Mouse (Mus musculus): Measurements from ENCODE around the gene C2cd2. TPM values are rescaled to one million over a fixed set of nuclear protein-coding genes. Genes with fewer than 3 reads are reported as not detected.

Gene C2cd2
- polyA plus RNA-seq, 1 experiment = not detected

- Histone ChIP-seq H3K4me1 (ENCODE audit: control insufficient read depth, insufficient read depth, low read length) (no peaks in the 10 kb centered on the region), H3K27ac (ENCODE audit: insufficient read depth, low read depth, low read length) (no peak overlapping the region), H3K4me3 (ENCODE audit: insufficient read depth, low read depth, low read length) (no peak overlapping the region)
- WGBS = 92% methylated on average over 1 of the region's 1 CpGs
- TF ChIP-seq POLR2A (IDR thresholded peaks at IDR 0.05; ENCODE audit: insufficient read depth, low read depth, low read length) = no peak
- no peak for TF ChIP-seq CTCF (IDR thresholded peaks at IDR 0.05; ENCODE audit: insufficient read depth, low read depth, low read length)
Measured at GRCm38 (mm10) chr16:97909356-97909755, 53.0 kb downstream of the C2cd2 start.

GRCm38 (mm10) chr16:97907496-97907895, 54.9 kb downstream of the C2cd2 start:
- Histone ChIP-seq H3K27ac (ENCODE audit: insufficient read depth, low read depth, low read length) (no peak overlapping the region), H3K4me1 (ENCODE audit: control insufficient read depth, insufficient read depth, low read length) (no peaks in the 10 kb centered on the region), H3K4me3 (ENCODE audit: insufficient read depth, low read depth, low read length) (no peak overlapping the region)
- TF ChIP-seq POLR2A (IDR thresholded peaks at IDR 0.05; ENCODE audit: insufficient read depth, low read depth, low read length) (no peak), CTCF (IDR thresholded peaks at IDR 0.05; ENCODE audit: insufficient read depth, low read depth, low read length) (no peak)
- WGBS = 88% methylated on average over 6 of the region's 6 CpGs

- Histone ChIP-seq H3K27ac (ENCODE audit: insufficient read depth, low read depth, low read length) (no peak overlapping the region), H3K4me3 (ENCODE audit: insufficient read depth, low read depth, low read length) (no peak overlapping the region), H3K4me1 (ENCODE audit: control insufficient read depth, insufficient read depth, low read length) (no peaks in the 10 kb centered on the region)
- TF ChIP-seq POLR2A (IDR thresholded peaks at IDR 0.05; ENCODE audit: insufficient read depth, low read depth, low read length) (no peak), CTCF (IDR thresholded peaks at IDR 0.05; ENCODE audit: insufficient read depth, low read depth, low read length) (no peak)
Measured at GRCm38 (mm10) chr16:97906337-97906736, 56.1 kb downstream of the C2cd2 start.

- no peak for TF ChIP-seq POLR2A (IDR thresholded peaks at IDR 0.05; ENCODE audit: insufficient read depth, low read depth, low read length)
- TF ChIP-seq CTCF (IDR thresholded peaks at IDR 0.05; ENCODE audit: insufficient read depth, low read depth, low read length) = no peak
- no peak overlapping the region for H3K4me3 ChIP-seq (ENCODE audit: insufficient read depth, low read depth, low read length)
- no peak overlapping the region for H3K27ac ChIP-seq (ENCODE audit: insufficient read depth, low read depth, low read length)
- WGBS = 71% methylated on average over 2 of the region's 2 CpGs
- H3K4me1 ChIP-seq (ENCODE audit: control insufficient read depth, insufficient read depth, low read length) = no peaks in the 10 kb centered on the region
Measured at GRCm38 (mm10) chr16:97905449-97905991, 56.9 kb downstream of the C2cd2 start.

GRCm38 (mm10) chr16:97904035-97904434, 58.4 kb downstream of the C2cd2 start:
- WGBS = 82% methylated on average over 3 of the region's 3 CpGs
- Histone ChIP-seq H3K4me3 (ENCODE audit: insufficient read depth, low read depth, low read length) (no peak overlapping the region), H3K27ac (ENCODE audit: insufficient read depth, low read depth, low read length) (no peak overlapping the region), H3K4me1 (ENCODE audit: control insufficient read depth, insufficient read depth, low read length) (no peaks in the 10 kb centered on the region)
- TF ChIP-seq POLR2A (IDR thresholded peaks at IDR 0.05; ENCODE audit: insufficient read depth, low read depth, low read length) (no peak), CTCF (IDR thresholded peaks at IDR 0.05; ENCODE audit: insufficient read depth, low read depth, low read length) (no peak)

GRCm38 (mm10) chr16:97897346-97898024, 64.9 kb downstream of the C2cd2 start:
- H3K4me1 ChIP-seq (ENCODE audit: control insufficient read depth, insufficient read depth, low read length) = no peaks in the 10 kb centered on the region
- no peak overlapping the region for H3K27ac ChIP-seq (ENCODE audit: insufficient read depth, low read depth, low read length)
- 41% methylated on average over 5 of the region's 5 CpGs for WGBS
- no peak overlapping the region for H3K4me3 ChIP-seq (ENCODE audit: insufficient read depth, low read depth, low read length)
- TF ChIP-seq POLR2A (IDR thresholded peaks at IDR 0.05; ENCODE audit: insufficient read depth, low read depth, low read length) = no peak
- TF ChIP-seq CTCF (IDR thresholded peaks at IDR 0.05; ENCODE audit: insufficient read depth, low read depth, low read length) = no peak

GRCm38 (mm10) chr16:97887762-97888161, 74.6 kb downstream of the C2cd2 start:
- H3K4me1 ChIP-seq (ENCODE audit: control insufficient read depth, insufficient read depth, low read length) = no peaks in the 10 kb centered on the region
- TF ChIP-seq CTCF (IDR thresholded peaks at IDR 0.05; ENCODE audit: insufficient read depth, low read depth, low read length) = no peak
- no peak for TF ChIP-seq POLR2A (IDR thresholded peaks at IDR 0.05; ENCODE audit: insufficient read depth, low read depth, low read length)
- no peak overlapping the region for H3K27ac ChIP-seq (ENCODE audit: insufficient read depth, low read depth, low read length)
- no peak overlapping the region for H3K4me3 ChIP-seq (ENCODE audit: insufficient read depth, low read depth, low read length)

- no peak overlapping the region for H3K4me3 ChIP-seq (ENCODE audit: insufficient read depth, low read depth, low read length)
- no peaks in the 10 kb centered on the region for H3K4me1 ChIP-seq (ENCODE audit: control insufficient read depth, insufficient read depth, low read length)
- no peak overlapping the region for H3K27ac ChIP-seq (ENCODE audit: insufficient read depth, low read depth, low read length)
- TF ChIP-seq CTCF (IDR thresholded peaks at IDR 0.05; ENCODE audit: insufficient read depth, low read depth, low read length) = no peak
- no peak for TF ChIP-seq POLR2A (IDR thresholded peaks at IDR 0.05; ENCODE audit: insufficient read depth, low read depth, low read length)
- WGBS = 96% methylated on average over 1 of the region's 1 CpGs
Measured at GRCm38 (mm10) chr16:97883696-97884095, 78.7 kb downstream of the C2cd2 start.

- Histone ChIP-seq H3K27ac (ENCODE audit: insufficient read depth, low read depth, low read length) (no peak overlapping the region), H3K4me1 (ENCODE audit: control insufficient read depth, insufficient read depth, low read length) (no peaks in the 10 kb centered on the region), H3K4me3 (ENCODE audit: insufficient read depth, low read depth, low read length) (no peak overlapping the region)
- TF ChIP-seq CTCF (IDR thresholded peaks at IDR 0.05; ENCODE audit: insufficient read depth, low read depth, low read length) (no peak), POLR2A (IDR thresholded peaks at IDR 0.05; ENCODE audit: insufficient read depth, low read depth, low read length) (no peak)
Measured at GRCm38 (mm10) chr16:97882891-97883290, 79.5 kb downstream of the C2cd2 start.

Data from olfactory bulb, adult 2 months (tissue).